Mouse (Mus musculus) heart, postnatal 0 days (tissue): Measurements from ENCODE around the gene Ptpn1. TPM values are rescaled to one million over a fixed set of nuclear protein-coding genes. Genes with fewer than 3 reads are reported as not detected.

Experiments
- ATAC-seq: fragments of 200-750 bp; cut with Nextera tagmentation; 2 replicates; pipeline ENCODE4 v1.8.0; 2017; ENCODE audit warnings: low read depth, moderate number of reproducible peaks, moderate library complexity; ENCODE audit not compliant: insufficient read depth
- DNase-seq: peaks from one replicate; pipeline ENCODE4 v3.0.0-alpha.2; 2016; ENCODE audit warnings: low spot score
- H3K27ac ChIP-seq: fragments of 300-500 bp; sonication (generic); 2 replicates; pipeline ENCODE4 v1.5.1; 2014; ENCODE audit warnings: low read depth, mild to moderate bottlenecking
- H3K27me3 ChIP-seq: fragments of 300-500 bp; sonication (generic); 2 replicates; pipeline ENCODE4 v1.6.1; 2014; ENCODE audit warnings: low read length, mixed read lengths; ENCODE audit not compliant: control insufficient read depth, insufficient read depth
- H3K36me3 ChIP-seq: fragments of 300-500 bp; sonication (generic); replicated peaks from 2 replicates; pipeline ENCODE4 v1.6.1; 2014; ENCODE audit warnings: low read length, mixed read lengths; ENCODE audit not compliant: control insufficient read depth, insufficient read depth
- H3K4me1 ChIP-seq: fragments of 300-500 bp; sonication (generic); 2 replicates; pipeline ENCODE4 v1.6.1; 2014; ENCODE audit warnings: antibody characterized with exemption; ENCODE audit not compliant: control insufficient read depth, insufficient read depth
- H3K4me2 ChIP-seq: fragments of 300-500 bp; sonication (generic); 2 replicates; pipeline ENCODE4 v1.6.1; 2014; ENCODE audit warnings: low read depth, mild to moderate bottlenecking, low read length, moderate library complexity
- H3K4me3 ChIP-seq: fragments of 300-500 bp; sonication (generic); 2 replicates; pipeline ENCODE4 v1.5.1; 2014; ENCODE audit warnings: low read depth, low read length
- H3K9ac ChIP-seq: fragments of 300-500 bp; sonication (generic); replicated peaks from 2 replicates; pipeline ENCODE4 v1.6.1; 2014; ENCODE audit warnings: low read depth, low read length, mixed read lengths
- H3K9me3 ChIP-seq: fragments of 300-500 bp; sonication (generic); replicated peaks from 2 replicates; pipeline ENCODE4 v1.6.1; 2016; ENCODE audit warnings: low read length; ENCODE audit not compliant: control insufficient read depth
- CTCF ChIP-seq: IDR thresholded peaks from 2 replicates; pipeline ENCODE4 v1.5.1; 2016; ENCODE audit warnings: antibody characterized with exemption, control low read depth, low read depth
- EP300 ChIP-seq: IDR thresholded peaks from 2 replicates; pipeline ENCODE4 v1.6.1; 2016; ENCODE audit warnings: antibody characterized with exemption, low read depth
- WGBS: fragments of 180-500 bp; shearing (Covaris S2); extraction: QIAGEN DNeasy Blood & Tissue Kit; methylation state at CpG from one replicate; pipeline ENCODE4 v1.1.7; 2014; 5-methylcytosine and 5-hydroxymethylcytosine counted together
- polyA plus RNA-seq: library from polyadenylated mRNA; unstranded; fragments of >200 nt; fragmentation: Nextera tagmentation; extraction: Ambion mirVana; gene quantifications from 2 replicates; pipeline ENCODE4 v1.2.1, GENCODE M21; 2015
- total RNA-seq: library from RNA; depleted of rRNA; stranded (reverse); fragments of >200 nt; gene quantifications from 2 replicates; pipeline ENCODE4 v1.2.3, GENCODE M21; 2014; ENCODE audit warnings: low replicate concordance

Gene Ptpn1
- total and polyA plus RNA-seq, 2 experiments from 2014 or later: 22.0 to 37.9 TPM

GRCm38 (mm10) chr2:167942926-167943633 is 11.2 kb downstream of the Ptpn1 start:
- no peak overlapping the region for H3K4me3 ChIP-seq
- no peaks in the 10 kb centered on the region for H3K36me3 ChIP-seq
- ATAC-seq: peak; percentile 8; the same call in 1 of the 2 replicates
- H3K9me3 ChIP-seq: no peaks in the 10 kb centered on the region
- H3K27me3 ChIP-seq: no peaks in the 10 kb centered on the region
- no peak for TF ChIP-seq CTCF
- TF ChIP-seq EP300: no peak
- H3K4me2 ChIP-seq: peak overlapping the region; percentile 38
- 0 out of 2 replicates have a peak overlapping the region, but pooled peaks have one; percentile 4 for H3K9ac ChIP-seq
- WGBS: 26% methylated on average over 12 of the region's 12 CpGs
- H3K27ac ChIP-seq: peak overlapping the region; percentile 82
- DNase-seq: peak; percentile 23
- peaks cover 62% of the 10 kb centered on the region for H3K4me1 ChIP-seq

DNA sequence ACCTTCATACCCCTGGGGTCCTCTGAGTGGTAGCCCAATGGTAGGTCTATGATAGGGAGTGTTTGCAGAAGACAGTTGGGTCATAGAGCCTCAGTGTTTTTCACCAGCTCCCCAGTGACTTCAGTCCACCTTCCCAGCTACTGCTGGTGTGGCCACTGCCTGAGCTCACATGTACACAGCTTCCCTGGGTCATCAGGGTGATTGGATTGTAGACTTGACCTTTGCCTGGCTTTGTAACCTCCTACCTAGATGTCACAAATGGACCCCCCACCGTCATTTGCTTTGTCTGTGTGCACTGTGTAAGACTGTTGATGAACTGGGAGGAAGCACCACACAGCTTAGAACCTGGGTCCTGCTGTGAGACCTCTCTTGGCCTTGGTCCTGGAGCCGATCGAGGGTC is 12.3 kb downstream of the Ptpn1 start:
- Histone ChIP-seq H3K4me3 (no peak overlapping the region), H3K27me3 (no peaks in the 10 kb centered on the region), H3K36me3 (no peaks in the 10 kb centered on the region), H3K9ac (no peak overlapping the region), H3K4me1 (peaks cover 70% of the 10 kb centered on the region), H3K9me3 (no peaks in the 10 kb centered on the region), H3K27ac (no peak overlapping the region), H3K4me2 (no peak overlapping the region)
- ATAC-seq (no peak), DNase-seq (no peak)
- 89% methylated on average over 3 of the region's 3 CpGs for WGBS
- TF ChIP-seq CTCF (no peak), EP300 (no peak)

GRCm38 (mm10) chr2:167945451-167945850 is 13.6 kb downstream of the Ptpn1 start:
- Histone ChIP-seq H3K4me1 (peaks cover 63% of the 10 kb centered on the region), H3K9ac (no peak overlapping the region), H3K4me3 (no peak overlapping the region), H3K27ac (no peak overlapping the region), H3K9me3 (no peaks in the 10 kb centered on the region), H3K27me3 (no peaks in the 10 kb centered on the region), H3K4me2 (no peak overlapping the region), H3K36me3 (no peaks in the 10 kb centered on the region)
- DNase-seq (no peak), ATAC-seq (no peak)
- WGBS: 78% methylated on average over 5 of the region's 5 CpGs
- TF ChIP-seq EP300: no peak
- no peak for TF ChIP-seq CTCF

GRCm38 (mm10) chr2:167947251-167947650 is 15.4 kb downstream of the Ptpn1 start:
- ATAC-seq: no peak
- no peak for TF ChIP-seq CTCF
- TF ChIP-seq EP300: no peak

GRCm38 (mm10) chr2:167948047-167948446 is 16.2 kb downstream of the Ptpn1 start:
- peaks cover 37% of the 10 kb centered on the region for H3K4me1 ChIP-seq
- H3K9me3 ChIP-seq: no peaks in the 10 kb centered on the region
- DNase-seq: no peak
- no peaks in the 10 kb centered on the region for H3K36me3 ChIP-seq
- H3K4me3 ChIP-seq: no peak overlapping the region
- H3K9ac ChIP-seq: no peak overlapping the region
- no peak for ATAC-seq
- no peak overlapping the region for H3K4me2 ChIP-seq
- H3K27ac ChIP-seq: 0 out of 2 replicates have a peak overlapping the region, but pooled peaks have one; percentile 23
- WGBS: 62% methylated on average over 6 of the region's 6 CpGs
- H3K27me3 ChIP-seq: no peaks in the 10 kb centered on the region
- no peak for TF ChIP-seq CTCF

More at GRCm38 (mm10) chr2:167947251-167947650, 15.4 kb downstream of the Ptpn1 start:
- no peak overlapping the region for H3K9ac ChIP-seq
- no peak overlapping the region for H3K27ac ChIP-seq
- WGBS: 77% methylated on average over 3 of the region's 3 CpGs
- no peaks in the 10 kb centered on the region for H3K36me3 ChIP-seq
- DNase-seq: no peak
- no peaks in the 10 kb centered on the region for H3K9me3 ChIP-seq
- H3K27me3 ChIP-seq: no peaks in the 10 kb centered on the region
- peaks cover 45% of the 10 kb centered on the region for H3K4me1 ChIP-seq
- no peak overlapping the region for H3K4me3 ChIP-seq
- H3K4me2 ChIP-seq: no peak overlapping the region

DNA sequence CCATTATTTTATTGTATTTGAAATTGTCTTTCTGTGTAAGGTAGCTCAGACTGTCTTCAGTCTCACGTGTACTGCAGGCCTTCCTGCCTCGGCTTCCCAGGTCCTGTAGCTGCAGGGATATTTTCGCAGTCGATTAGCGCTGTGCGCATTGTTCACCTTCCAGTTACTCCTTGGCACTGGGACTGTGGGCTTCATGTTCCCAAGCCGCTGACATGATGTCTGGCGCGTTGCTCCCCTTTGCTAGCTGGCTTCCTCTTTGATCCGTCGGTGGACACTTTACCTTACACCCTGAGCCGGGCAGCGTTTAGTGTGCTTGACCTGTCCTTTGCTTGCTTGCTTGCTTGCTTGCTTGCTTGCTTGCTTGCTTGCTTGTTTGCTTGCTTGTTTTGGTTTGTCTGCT is 16.7 kb downstream of the Ptpn1 start:
- ATAC-seq (no peak), DNase-seq (no peak)
- Histone ChIP-seq H3K9ac (no peak overlapping the region), H3K36me3 (no peaks in the 10 kb centered on the region), H3K4me2 (no peak overlapping the region), H3K27me3 (no peaks in the 10 kb centered on the region), H3K9me3 (no peaks in the 10 kb centered on the region), H3K4me3 (no peak overlapping the region), H3K27ac (peak overlapping the region; percentile 23; the same call in 1 of the 2 replicates), H3K4me1 (peaks cover 32% of the 10 kb centered on the region)
- no peak for TF ChIP-seq CTCF
- no peak for TF ChIP-seq EP300
- WGBS: 58% methylated on average over 13 of the region's 13 CpGs
